Mouse (Mus musculus) liver, adult 2 months (tissue): ENCODE data around the gene Palm2.

Experiments used
- CTCF ChIP-seq: fragments of 200-500 bp; IDR thresholded peaks from 2 replicates; pipeline ENCODE4 v1.5.1; 2011; ENCODE audit warnings: low read depth, low read length, control low read depth
- POLR2A ChIP-seq: fragments of 200-500 bp; IDR thresholded peaks from 2 replicates; pipeline ENCODE4 v1.6.1; 2011; ENCODE audit warnings: low read length, control low read depth; ENCODE audit not compliant: insufficient read depth; ENCODE audit errors: extremely low read depth

- TF ChIP-seq CTCF = no peak
- no peak for TF ChIP-seq POLR2A
Measured at GRCm38 (mm10) chr4:57688131-57688530, 254.1 kb downstream of the Palm2 start.
